ENCODE assay signal across 10 mouse cellular contexts in genomic region chr15:91781172-91781571, GRCm38 (mm10). TPM values are rescaled to one million over a fixed set of nuclear protein-coding genes. Genes with fewer than 3 reads are reported as not detected.
DNase-seq lines count a peak whose midpoint lies in the region; ATAC-seq and TF ChIP-seq lines count a peak whose summit lies in the region.
"Had no signal": no experiment of that assay in that cellular context is flagged by ENCODE, and none has a peak within 500 bp of the region (broad histone marks: within the 10 kb centered on the region; RNA-seq: fewer than 3 reads in every experiment).

No protein-coding gene starts in this region.

- no peak overlapping the region for H3K9ac ChIP-seq in heart, adult 2 months (ENCODE audit: low read depth, low read length)
- no peak overlapping the region for H3K9ac ChIP-seq in heart, embryonic 11.5 days (ENCODE audit: low read depth, low read length)
- no peak overlapping the region for H3K9ac ChIP-seq in embryonic facial prominence, embryonic 11.5 days (replicated peaks; ENCODE audit: low read length)
- H3K9ac ChIP-seq: limb, embryonic 13.5 days; stomach, embryonic 15.5 days had no signal

- H3K4me2 ChIP-seq in heart, embryonic 11.5 days, result no peak overlapping the region
- H3K4me2 ChIP-seq in embryonic facial prominence, embryonic 11.5 days (ENCODE audit: low read depth, low read length), result no peak overlapping the region
- H3K4me2 ChIP-seq: limb, embryonic 13.5 days; stomach, embryonic 15.5 days had no signal

- 32% methylated on average over 6 of the region's 6 CpGs for WGBS in heart, adult 2 months
- WGBS in heart, embryonic 11.5 days (ENCODE audit: insufficient replicate concordance), result 16% methylated on average over 6 of the region's 6 CpGs
- 26% methylated on average over 6 of the region's 6 CpGs for WGBS in embryonic facial prominence, embryonic 11.5 days

- H3K9me3 ChIP-seq in heart, embryonic 11.5 days (replicated peaks; ENCODE audit: control insufficient read depth, low read length), result no peaks in the 10 kb centered on the region
- H3K9me3 ChIP-seq in embryonic facial prominence, embryonic 11.5 days (replicated peaks; ENCODE audit: control insufficient read depth, low read length), result no peaks in the 10 kb centered on the region
- H3K9me3 ChIP-seq: limb, embryonic 13.5 days; stomach, embryonic 15.5 days had no signal

- no peak overlapping the region for H3K27ac ChIP-seq in heart, adult 2 months
- H3K27ac ChIP-seq in heart, embryonic 11.5 days (ENCODE audit: low read depth, low read length), result no peak overlapping the region
- no peak overlapping the region for H3K27ac ChIP-seq in embryonic facial prominence, embryonic 11.5 days (replicated peaks; ENCODE audit: low read depth, low read length)
- H3K27ac ChIP-seq: limb, embryonic 13.5 days; stomach, embryonic 15.5 days had no signal

- TF ChIP-seq POLR2A in heart, adult 2 months (IDR thresholded peaks at IDR 0.05; ENCODE audit: insufficient read depth, low read depth, low read length), result no peak

- TF ChIP-seq EP300 in heart, adult 2 months (IDR thresholded peaks at IDR 0.05; ENCODE audit: insufficient read depth, low read depth, low read length), result no peak

- TF ChIP-seq CTCF in heart, adult 2 months (IDR thresholded peaks at IDR 0.05), result peak; percentile 97

- no peaks in the 10 kb centered on the region for H3K4me1 ChIP-seq in heart, adult 2 months (ENCODE audit: control insufficient read depth, insufficient read depth, low read length)
- no peaks in the 10 kb centered on the region for H3K4me1 ChIP-seq in heart, embryonic 11.5 days (ENCODE audit: control insufficient read depth, insufficient read depth, low read length)
- no peaks in the 10 kb centered on the region for H3K4me1 ChIP-seq in embryonic facial prominence, embryonic 11.5 days (ENCODE audit: control insufficient read depth, insufficient read depth, low read length)
- H3K4me1 ChIP-seq: stomach, embryonic 15.5 days had no signal

- no peaks in the 10 kb centered on the region for H3K79me2 ChIP-seq in heart, adult 2 months (replicated peaks; ENCODE audit: control insufficient read depth, insufficient read depth, low read length)

- no peak for DNase-seq in heart, adult 2 months
- peak; percentile 5 for DNase-seq in A20 (ENCODE audit: low read depth, low spot score)
- DNase-seq in adrenal gland, postnatal 36 days, result peak; percentile 26 to 56
- peak; percentile 70 for DNase-seq in embryonic facial prominence, embryonic 11.5 days (ENCODE audit: low spot score)
- DNase-seq in layer of hippocampus, adult 9-10 months (ENCODE audit: low spot score), result peak; percentile 15
- peak; percentile 32 for DNase-seq in thymus, postnatal 0 days (ENCODE audit: low spot score)

- intact Hi-C loops in heart, adult 2 months (cut with DNase I), result loop anchor here (5.0 kb wide), 1 partner anchor 451 kb away; no protein-coding TSS in a partner anchor

- no peak overlapping the region for H3K4me3 ChIP-seq in heart, adult 2 months
- H3K4me3 ChIP-seq in heart, embryonic 11.5 days (ENCODE audit: low read depth, low read length), result no peak overlapping the region
- H3K4me3 ChIP-seq in embryonic facial prominence, embryonic 11.5 days (ENCODE audit: low read depth, low read length), result no peak overlapping the region
- H3K4me3 ChIP-seq: limb, embryonic 13.5 days; stomach, embryonic 15.5 days had no signal

- H3K36me3 ChIP-seq in heart, adult 2 months (ENCODE audit: control insufficient read depth, insufficient read depth, low read length), result no peaks in the 10 kb centered on the region
- H3K36me3 ChIP-seq in heart, embryonic 11.5 days (ENCODE audit: control insufficient read depth, insufficient read depth, low read length), result no peaks in the 10 kb centered on the region
- no peaks in the 10 kb centered on the region for H3K36me3 ChIP-seq in embryonic facial prominence, embryonic 11.5 days (replicated peaks; ENCODE audit: control insufficient read depth, insufficient read depth, low read depth, low read length)
- H3K36me3 ChIP-seq: stomach, embryonic 15.5 days had no signal

- no peaks in the 10 kb centered on the region for H3K27me3 ChIP-seq in heart, adult 2 months (ENCODE audit: control insufficient read depth, insufficient read depth, low read length)
- H3K27me3 ChIP-seq in heart, embryonic 11.5 days (ENCODE audit: control insufficient read depth, insufficient read depth, low read length), result no peaks in the 10 kb centered on the region
- no peaks in the 10 kb centered on the region for H3K27me3 ChIP-seq in embryonic facial prominence, embryonic 11.5 days (ENCODE audit: control insufficient read depth, insufficient read depth, low read length)
- H3K27me3 ChIP-seq: limb, embryonic 13.5 days; stomach, embryonic 15.5 days had no signal

- ATAC-seq in heart, embryonic 11.5 days (replicated peaks; ENCODE audit: insufficient number of reproducible peaks, low FRiP score, low TSS enrichment), result no peak
- ATAC-seq in embryonic facial prominence, embryonic 11.5 days (replicated peaks; ENCODE audit: insufficient number of reproducible peaks, low FRiP score, low TSS enrichment, low read depth), result no peak
- peak; percentile 82 for ATAC-seq in megakaryocyte, adult 5-6 weeks (ENCODE audit: poor library complexity, severe bottlenecking)

RNA-seq across cellular contexts. Expression of gene Smgc, which starts 56.9 kb away (rescaled TPM):
- total RNA-seq in heart, adult 2 months (2021), result not detected
- polyA plus RNA-seq in heart, adult 2 months (2012; rRNA removed), result not detected in 2 replicates
- not detected in 2 replicates for polyA plus RNA-seq in heart, embryonic 11.5 days (2014; fragmentation: Nextera tagmentation; extraction: Ambion mirVana)
- total RNA-seq in adrenal gland, postnatal 36 days (2021), result not detected
- polyA plus RNA-seq in embryonic facial prominence, embryonic 11.5 days (2014; fragmentation: Nextera tagmentation; extraction: Ambion mirVana), result not detected in 2 replicates
- total RNA-seq in megakaryocyte, adult 5-6 weeks (2015), result 0.27 TPM in 1 of 2 replicates, not detected in the other
- not detected in 2 replicates for total RNA-seq in megakaryocyte, adult 5-6 weeks (2017)
- polyA plus RNA-seq in thymus, postnatal 0 days (2015; fragmentation: Nextera tagmentation; extraction: Ambion mirVana), result 0.12 TPM in 1 of 2 replicates, not detected in the other
- polyA plus RNA-seq: limb, embryonic 13.5 days; stomach, embryonic 15.5 days had no signal

Comparison
In these comparisons a context has a peak if more than half of its experiments do, and no peak if none do; other contexts are left out.
1. DNase-seq: peak in A20 (single experiment), adrenal gland, postnatal 36 days (2 of 2), embryonic facial prominence, embryonic 11.5 days (single experiment), layer of hippocampus, adult 9-10 months (single experiment) and thymus, postnatal 0 days (single experiment); none in heart, adult 2 months (0 of 2).